Mouse (Mus musculus) cerebellum, adult 8-10 months (tissue): ENCODE measurements at regions not wholly inside any gene's neighbourhood (a gene's known extent, or its start where the extent isn't known, plus 50 kb on each side); places are given as distances from the start of the nearest gene placed in this dataset.

Experiments
- DNase-seq: peaks from one replicate; pipeline ENCODE4 v3.0.0; 2022

DNA sequence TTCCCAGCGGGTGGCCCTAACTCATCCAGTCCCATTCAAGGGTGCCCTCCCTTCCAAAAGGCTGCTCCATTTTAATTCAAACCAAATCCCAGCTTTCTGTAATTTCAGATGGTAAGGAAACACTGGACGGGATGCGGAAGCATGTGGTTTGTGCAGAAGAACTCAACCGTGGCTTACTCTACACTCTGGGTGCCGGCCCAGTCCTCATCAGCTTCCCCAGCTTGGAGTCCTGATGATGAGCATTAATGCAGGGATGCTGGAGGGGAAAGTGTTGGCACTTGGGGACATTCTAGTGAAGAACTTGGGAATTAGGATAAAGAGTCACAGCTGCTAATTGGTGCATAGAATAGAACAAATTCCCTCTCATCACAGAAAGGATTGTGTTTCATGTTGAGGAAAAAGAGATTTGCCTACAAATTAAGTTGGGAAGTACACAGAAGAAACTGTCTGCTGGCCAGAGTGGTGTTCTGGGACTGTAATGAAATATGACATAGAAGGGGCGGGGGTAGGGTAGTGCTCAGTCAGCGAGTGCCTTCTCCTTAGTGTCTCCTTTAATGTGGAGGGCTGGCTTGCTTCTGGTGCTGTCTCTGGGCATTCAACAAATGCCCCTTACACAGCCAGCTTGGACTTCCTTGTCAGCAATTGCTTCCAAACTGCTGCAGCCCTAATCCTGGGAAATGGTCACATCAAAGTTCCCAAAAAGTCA is 285.0 kb upstream of the Bmper start:
- no peak for DNase-seq

DNA sequence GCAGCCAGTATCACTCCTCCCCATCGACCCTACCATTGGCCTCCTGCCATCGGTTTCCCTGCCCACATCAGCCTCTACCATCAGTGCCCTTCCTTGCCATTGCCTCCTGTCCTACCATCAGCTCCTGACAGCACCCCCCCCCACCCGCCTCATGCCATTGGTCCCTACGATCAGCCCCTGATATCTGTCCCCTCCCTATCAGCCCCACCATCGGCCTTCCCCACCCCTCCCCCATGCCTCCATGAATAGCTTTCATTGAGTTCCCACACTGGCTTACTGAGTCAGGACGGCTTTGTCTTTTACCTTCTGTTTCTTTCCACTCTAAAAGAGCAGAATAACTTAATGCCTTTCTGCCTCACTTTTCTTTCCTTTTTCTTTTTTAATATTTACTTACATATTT is 277.9 kb upstream of the Bmper start:
- DNase-seq: no peak

DNA sequence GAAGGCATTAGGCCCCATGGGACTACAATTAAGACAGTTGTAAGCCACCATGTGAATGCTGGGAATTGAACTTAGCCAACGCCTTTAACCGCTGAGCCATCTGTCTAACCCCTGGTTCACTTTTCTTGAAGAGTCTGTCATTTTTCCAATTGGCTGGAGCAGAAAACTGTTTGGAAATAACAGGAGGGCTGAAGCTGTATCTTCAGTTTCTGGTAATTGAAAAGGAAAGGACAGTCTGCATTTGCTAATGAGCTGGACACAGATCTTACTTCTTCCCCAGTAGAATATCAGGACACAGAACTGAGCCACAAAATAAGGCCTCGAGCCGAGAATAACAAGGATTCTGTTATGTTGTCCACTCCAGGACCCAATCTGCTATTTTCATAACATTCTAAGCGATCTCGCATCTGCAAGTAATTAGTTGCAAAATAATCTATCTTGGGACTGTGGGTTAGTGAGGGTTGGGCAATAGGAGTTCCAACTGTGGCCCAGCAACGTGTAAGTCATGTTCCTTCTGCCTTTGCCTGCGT is 277.4 kb upstream of the Bmper start:
- DNase-seq: no peak

DNA sequence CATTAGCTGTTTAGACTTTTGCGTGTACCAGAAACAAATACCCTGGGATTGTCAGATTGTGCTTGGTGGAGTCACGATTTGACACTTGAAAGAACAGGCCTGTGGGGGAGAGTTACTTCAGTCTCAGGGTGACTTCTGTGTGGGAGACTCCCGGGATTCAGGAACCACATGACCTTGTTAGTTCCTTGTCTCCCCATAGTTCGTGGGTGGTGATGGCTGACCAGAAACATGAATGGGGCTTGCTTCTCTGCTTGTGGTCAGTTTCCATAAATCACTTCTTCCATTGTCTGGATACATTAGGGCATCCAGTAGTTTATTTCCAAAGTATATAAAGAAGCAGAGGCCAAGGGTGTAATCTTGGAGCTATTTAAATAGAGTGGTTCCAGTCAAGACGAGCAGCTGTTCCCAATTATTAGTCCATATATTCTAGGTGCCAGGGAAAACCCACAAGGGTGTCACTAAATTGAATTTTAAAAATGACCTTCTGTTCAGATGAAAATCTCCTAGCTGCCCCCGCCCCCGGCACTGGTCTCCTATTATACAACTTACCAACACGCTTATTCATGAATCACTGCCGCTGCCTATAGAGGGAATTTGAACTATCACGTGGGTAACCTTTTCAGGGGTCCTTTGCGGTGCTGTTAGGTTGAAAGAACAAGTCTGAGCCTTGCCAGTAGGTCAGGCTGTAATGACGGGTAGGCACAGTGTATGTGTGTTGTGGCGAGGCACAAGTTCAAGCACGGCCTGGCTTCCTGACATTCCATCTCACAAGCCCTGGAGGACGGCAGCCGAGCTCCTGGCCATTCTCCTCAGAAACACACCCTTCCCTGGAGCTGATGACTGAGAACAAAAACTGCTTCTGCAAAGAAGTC is 270.1 kb upstream of the Bmper start:
- DNase-seq: no peak

DNA sequence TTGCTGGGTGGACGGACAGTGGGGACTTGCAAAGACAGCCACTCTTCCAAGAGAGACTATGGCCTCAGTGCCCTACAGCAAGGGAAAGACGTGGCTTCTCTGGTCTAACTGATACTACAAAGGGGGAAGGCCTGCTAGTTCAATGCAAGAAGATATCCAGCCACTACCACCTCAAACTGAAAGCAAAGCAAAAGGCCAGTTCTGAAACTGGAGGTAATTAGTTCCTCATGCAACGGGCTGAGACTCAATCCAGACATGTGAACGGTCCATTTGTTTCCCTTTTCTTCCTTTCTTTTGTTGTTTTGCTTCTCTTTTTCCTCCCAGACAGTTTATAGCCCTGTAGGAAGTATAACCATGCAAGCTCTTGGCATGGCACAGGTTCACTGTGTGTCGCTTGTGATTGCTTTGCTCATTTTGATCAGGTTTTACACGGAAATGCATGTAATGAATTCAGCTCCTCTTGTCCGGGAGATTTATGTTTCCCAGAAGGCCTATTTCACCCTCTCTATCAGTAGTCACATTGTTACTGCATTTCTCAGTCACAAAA is 260.5 kb upstream of the Bmper start:
- DNase-seq: no peak

DNA sequence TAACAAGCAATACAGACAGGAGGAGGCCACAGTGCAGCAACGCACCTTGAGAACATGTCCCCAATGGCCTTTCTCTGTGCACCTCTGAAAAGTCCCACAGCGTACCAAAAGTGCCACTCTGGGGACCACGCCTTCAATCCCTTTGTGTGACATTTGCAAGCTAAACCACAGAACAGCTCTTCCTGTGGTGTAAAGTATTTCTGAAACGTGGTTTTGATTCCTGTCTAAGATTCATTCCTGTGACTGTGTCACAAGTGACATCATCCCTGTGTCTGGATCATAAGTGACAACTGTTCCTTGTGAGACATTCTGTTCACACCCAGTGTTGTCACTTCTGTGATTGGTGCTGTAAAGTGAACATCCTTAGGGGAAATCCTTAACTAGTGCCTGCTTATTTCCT is 251.6 kb upstream of the Bmper start:
- no peak for DNase-seq

DNA sequence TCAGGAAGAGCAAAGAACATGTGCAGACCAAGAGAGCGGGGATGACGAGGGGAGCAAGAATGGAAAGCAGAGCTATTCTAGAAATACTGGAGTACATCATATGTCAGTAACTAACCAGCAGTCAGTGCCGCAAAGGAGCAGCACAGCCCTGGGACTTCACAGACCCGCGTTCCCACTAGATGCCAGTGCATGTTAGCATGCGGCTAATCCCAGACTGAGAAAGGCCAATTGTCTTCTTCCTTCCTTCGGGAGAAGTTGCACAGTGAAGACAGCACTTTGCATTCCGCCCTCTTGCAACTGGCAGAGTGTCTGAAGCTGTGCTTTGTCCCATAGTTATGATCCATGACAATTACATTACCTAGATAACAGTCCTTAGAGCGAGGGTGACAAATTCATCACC is 246.1 kb upstream of the Bmper start:
- DNase-seq: no peak

DNA sequence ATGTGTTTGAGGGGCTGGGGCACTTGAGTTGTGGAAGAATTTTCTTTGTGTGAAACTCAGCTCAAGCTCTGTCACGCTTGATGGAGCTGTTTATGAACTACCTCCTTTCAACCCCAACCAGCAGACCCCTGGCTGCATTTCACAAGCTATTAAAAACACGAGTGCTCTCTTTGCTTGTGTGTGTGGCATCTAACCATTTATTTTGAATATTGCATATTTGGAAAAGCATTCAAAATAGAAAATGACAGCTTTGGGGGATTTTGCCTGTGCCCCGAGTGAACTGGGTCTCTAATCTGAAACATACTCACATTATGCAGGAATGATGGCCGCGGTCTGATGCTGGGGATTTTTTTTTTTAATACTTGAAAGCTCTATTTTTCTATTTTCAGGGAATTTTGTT is 243.2 kb upstream of the Bmper start:
- DNase-seq: no peak

DNA sequence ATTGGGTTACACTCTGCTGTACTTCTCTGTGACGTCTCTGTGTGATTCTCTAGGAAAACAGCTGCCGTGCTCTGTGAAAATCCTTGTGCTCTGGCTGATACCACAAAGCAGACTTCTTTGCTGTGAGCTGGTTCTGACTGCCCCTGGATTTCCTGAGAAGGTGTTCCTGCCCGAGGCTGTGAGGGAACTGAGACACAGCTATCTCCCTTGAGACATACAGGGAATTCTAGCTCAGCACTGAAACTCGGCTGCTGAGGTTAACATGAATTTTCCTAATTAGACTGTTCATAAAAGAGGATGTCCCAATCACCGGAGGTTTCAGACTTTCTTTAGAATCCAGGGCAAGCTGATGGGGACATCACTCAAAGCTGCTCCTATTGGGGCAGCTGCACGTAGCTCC is 233.4 kb upstream of the Bmper start:
- DNase-seq: no peak

DNA sequence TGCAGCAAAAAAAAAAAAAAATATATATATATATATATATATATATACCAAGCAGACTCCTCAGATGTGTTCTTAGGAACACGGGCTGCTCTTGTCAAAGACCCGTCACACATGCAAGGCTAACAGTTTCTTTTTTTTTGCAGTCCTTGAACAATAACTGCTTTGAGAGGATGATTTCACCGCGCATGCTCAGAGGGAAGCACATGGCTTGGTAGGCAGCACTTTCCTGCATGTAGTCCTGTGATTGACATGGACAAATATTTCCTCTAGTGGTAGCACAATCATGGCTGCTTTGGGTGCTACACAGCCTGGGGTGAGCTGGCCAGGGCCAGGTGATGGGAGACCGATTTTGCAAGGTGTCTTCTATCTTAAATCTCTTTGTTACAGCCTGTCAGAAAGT is 229.3 kb upstream of the Bmper start:
- DNase-seq: no peak

DNA sequence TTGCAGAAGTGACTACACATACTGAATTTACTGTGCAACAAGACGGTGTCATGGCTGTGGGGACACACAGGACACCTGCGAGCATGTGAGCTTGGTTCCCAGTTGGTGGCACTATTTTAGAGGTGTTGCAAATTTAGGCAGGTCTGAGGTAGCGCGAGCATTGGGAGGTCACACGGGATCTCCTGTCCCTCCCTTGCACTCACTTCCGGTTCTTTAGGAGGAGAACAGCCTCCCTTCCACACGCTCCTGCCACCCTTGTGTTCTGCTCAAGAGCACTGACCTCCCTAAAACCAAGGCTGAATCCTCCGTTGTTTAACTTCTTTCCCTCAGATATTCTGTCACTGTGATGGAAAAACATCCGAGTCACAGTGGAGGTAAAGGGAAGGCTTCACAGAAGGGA is 227.3 kb upstream of the Bmper start:
- DNase-seq: no peak

DNA sequence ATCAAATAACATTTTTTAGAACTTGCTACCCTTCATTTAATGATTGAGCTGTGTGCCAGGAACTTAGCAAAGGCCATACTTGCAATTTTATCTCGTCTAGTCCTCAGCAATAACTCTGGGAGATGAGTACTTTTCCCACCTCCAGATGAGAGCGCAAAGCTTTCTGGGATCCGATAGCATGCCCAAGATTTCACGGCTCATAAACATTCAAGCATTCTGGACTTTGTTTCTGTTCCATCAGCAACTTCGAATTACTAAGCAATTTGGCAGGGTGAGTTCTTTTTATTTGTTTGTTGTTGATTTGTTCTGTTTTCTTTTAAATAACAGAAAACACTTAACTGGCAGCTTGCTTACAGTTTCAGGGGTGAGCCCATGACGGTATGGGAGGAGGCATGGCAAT is 224.6 kb upstream of the Bmper start:
- no peak for DNase-seq

DNA sequence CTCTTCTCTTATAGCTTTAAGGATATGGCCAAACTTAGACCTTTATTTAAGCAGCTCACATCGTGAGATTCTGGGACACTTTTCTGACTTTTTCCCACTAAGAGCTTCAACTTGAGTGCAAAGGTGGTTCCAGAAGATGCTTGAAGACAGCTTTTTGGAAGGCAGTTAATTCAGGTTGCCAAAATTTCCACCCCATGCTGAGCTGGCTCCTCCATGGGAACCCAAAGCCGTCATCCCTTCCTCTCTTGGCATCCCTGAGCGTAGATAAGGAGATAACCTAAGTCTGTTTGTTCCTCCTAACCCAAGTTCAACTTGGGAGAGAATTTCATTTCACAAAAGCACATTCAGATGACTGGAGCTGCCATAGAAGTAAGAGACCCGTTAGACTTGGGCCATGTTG is 223.7 kb upstream of the Bmper start:
- no peak for DNase-seq

DNA sequence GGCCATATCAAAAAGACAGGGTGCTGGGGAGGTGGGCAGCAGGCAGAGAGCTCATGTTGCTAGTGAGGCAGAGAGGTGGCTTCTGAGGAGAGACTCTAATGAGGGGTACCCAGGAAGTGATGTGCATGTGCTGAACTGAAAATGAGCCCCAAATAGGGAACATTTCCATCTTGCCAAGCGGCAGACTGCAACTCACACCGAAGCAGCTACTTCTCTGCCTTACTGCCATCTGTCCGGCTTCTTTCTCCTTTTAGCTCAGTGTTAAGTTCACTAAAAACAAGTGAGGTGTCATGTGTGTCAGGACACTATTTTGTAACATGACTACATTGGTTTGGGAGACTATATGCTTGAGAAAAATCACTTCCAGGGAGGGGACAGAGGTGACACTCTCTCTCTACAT is 222.7 kb upstream of the Bmper start:
- no peak for DNase-seq

DNA sequence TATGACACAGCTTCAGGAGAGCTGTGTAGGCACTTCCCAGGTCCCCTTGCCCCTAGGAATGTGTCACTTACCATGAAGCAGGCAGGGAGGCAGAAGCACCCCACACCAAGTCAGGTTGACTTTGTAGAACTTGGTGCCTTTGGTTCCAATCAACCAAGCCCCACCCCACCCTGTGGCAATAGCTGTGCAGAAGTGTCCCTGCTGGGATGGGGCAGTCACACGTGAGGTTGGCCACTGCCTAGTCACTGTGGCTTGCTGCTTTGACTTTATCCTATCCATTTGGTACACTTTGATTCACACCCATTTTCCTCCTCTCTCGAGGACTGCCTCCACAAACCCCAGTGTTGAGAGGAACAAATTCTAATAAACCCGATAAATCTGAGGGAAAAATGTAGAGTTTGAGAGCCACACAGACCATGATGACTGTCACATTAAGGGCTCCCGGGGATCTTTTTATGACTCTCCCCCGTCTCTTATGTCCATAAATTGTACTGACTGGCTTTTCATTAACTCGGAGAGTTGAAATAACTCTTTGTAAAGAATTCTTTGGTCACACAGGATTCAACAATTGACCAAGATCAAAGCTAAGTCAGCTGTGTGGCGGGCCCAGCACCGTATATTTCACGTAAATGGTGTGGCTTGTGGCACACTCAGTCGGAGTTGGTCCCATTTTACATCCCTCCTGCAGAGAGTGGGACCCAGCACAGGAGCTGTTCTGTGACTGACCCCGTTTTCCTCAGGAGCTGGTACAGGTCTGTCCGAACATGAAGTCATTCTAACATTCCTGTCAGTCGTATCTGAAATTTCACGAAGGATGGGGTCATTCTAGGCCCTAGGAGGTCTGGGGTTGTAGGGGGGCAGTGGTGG is 219.4 kb upstream of the Bmper start:
- DNase-seq: no peak

DNA sequence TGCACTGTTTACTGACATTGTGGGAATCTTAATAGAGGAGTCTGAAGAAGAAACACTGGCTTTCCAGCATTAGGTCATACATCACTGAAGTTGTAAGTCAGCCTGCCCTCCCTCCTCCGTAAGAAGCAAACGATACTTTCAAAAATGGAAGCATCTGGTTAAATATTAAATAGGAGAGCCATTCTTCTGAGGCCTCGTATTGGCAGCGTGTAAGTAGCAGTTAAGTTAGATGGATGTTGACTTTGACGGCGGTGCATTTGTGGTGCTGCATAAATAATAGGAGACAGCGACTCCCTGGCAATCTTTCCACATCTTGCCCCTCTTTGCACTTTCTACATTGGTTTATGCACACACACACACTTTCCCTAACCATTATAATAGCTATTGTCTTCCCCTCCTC is 217.9 kb upstream of the Bmper start:
- no peak for DNase-seq

DNA sequence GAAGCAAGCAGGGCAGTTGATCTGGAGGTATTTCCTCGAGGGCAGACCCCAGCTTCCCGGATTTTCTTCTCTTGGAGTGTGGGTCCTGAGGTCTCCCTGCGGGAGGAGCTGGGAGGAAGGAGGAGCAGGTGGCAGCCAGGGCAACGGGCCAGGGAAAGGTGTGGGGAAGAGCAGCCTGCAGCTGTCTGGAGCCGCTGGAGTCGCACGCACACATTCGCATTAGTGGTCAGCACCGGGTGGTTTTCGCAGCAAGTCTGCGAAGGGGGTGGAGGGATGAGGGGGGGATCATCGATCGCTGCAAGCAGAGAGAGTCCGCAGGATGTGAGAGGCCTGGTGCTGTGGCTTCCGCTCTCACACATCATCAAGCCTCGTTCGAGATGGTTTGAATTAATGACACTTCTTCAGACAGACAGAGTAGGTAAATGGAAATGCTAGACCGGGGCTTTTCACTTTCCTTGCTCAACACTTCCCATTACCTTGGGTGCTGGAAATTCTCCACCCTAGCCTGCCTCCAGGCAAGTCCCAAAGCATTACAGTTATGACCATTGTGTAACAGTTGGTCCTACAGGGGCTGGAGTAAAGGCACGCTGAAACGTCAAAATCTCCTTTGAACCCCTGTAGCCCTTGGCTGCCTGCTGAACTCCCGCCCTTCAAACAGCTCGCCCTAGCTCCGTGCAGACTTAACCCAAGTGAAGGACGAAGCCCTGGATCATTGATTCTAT is 213.3 kb upstream of the Bmper start:
- DNase-seq: no peak

DNA sequence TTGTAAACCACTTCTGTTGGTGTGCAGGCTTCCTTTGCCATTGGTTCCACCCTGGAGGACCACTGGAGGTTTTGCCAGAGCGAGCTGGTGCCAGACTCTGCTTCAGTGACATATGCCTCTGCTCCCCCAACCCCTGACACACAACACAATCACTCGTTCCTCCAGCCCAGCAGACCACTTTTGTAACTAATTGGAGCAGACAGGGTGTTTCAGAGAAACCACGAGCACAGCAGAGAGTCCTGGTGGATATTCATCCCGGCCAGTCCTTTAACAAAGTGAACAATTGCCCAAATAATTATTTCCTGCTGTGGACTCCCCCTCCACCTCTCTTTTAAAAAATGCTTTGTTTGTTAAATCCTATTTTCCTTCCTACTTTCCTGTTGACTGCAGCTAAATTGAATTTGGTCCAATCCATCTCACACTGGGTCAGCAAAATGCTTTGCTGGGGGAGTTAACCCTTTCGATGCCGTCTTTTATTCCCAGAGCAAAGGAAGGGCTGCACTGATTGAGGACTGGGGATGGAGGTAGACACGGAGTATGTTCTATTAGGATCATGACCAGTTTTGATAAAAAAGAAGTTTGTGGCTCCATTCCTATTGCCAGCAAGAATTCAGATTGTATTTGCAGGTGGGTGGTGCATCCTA is 211.4 kb upstream of the Bmper start:
- no peak for DNase-seq

DNA sequence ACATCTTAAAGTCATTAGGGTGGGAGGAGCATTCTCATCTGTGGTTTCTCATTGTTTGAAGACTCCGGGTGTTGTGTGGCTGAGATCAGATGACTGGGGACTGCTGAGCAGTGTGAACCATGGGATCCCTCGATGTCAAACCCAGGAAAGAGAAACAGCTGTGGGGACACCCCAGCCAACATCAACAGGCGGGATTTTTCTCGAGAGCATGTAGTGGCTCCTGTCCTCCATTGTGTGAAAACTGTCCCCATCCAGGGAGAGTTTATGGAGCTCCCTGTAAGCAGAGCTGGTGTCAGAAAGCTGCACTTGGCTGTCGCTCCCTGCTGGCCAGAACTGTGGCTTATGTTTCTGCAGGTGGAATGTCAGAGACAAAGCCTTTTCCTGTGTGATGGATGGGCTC is 210.7 kb upstream of the Bmper start:
- no peak for DNase-seq

DNA sequence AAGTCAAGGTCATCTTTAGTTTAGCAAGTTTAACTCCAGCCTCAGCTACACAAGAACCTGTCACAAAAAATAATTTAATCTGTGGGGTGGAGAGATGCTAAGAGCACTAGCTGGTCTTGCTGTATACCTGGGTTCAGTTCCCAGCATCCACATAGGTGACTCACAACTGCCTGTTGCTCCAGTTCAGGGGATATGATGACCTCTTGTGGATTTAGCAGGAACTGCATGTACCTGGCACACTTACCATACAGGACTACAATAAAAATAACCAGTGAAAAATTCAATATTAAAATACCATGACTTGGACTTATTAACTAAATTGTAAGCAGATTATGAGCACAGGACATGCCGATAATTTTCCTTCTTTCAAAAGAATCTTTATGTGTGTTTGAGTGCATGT is 206.1 kb upstream of the Bmper start:
- DNase-seq: no peak

DNA sequence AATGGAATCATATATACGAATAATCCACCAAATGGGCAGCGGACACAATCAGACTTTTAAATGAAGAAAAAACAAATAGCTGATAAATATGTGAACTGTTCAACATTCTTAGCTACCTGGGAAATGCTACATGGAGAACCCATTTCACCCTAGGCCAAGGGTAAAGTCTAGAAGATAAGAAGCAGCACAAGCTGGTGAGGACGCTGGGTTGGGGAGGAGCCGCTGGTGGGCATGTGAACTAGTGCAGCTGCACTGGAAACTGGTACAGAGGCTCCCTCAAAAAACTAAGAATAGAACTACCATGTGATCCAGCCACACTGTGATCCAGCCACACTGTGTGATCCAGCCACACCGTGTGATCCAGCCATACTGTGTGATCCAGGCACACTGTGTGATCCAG is 198.8 kb upstream of the Bmper start:
- no peak for DNase-seq

DNA sequence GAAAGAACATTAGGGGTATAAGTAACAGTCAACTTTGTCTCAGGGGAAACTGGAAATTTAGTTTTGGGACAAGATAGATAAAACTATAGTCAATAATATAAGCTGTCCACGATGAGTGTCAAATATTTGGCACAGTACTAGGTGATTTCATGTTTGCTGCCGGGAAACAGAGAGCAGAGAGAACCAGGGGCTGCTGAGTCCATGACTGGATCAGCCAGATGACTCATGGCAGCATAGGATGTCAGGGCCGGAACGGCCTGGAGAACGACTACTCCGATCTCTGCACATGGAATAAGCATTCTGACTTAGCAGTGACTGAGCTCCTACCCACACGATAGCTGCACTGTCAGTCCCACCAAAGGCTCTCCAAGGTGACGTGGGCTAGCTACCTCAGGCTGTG is 197.6 kb upstream of the Bmper start:
- no peak for DNase-seq
